In genomic region chr15:93690011-93690410, GRCm38 (mm10) we compare ENCODE assay signal across 13 mouse cellular contexts.
DNase-seq lines count a peak whose midpoint lies in the region; ATAC-seq and TF ChIP-seq lines count a peak whose summit lies in the region.
"Had no signal": no experiment of that assay in that cellular context is flagged by ENCODE, and none has a peak within 500 bp of the region (broad histone marks: within the 10 kb centered on the region; RNA-seq: fewer than 3 reads in every experiment).

No protein-coding gene starts in this region.

- 0 out of 2 replicates have a peak overlapping the region, but pooled peaks have one; percentile 8 for H3K4me2 ChIP-seq in heart, embryonic 13.5 days
- H3K4me2 ChIP-seq: lung, embryonic 15.5 days had no signal

- intact Hi-C loops in heart, postnatal 25 days (cut with DNase I) = no loop called here

- DNase-seq in heart, postnatal 25 days (ENCODE audit: low spot score) = no peak
- DNase-seq in frontal cortex, postnatal 10 days (ENCODE audit: low spot score in 2 of 2) = peak; percentile 33 to 50
- peak; percentile 42 for DNase-seq in layer of hippocampus, adult 9-10 months (ENCODE audit: low spot score)
- DNase-seq in right cerebral cortex, adult 18-20 months = peak; percentile 82
- DNase-seq in kidney, adult 2 months = no peak
- no peak for DNase-seq in retina, postnatal 1 day
- DNase-seq: adrenal gland, adult 8-10 months; thymus, postnatal 36 days had no signal

- no peak overlapping the region for H3K9ac ChIP-seq in heart, embryonic 13.5 days
- H3K9ac ChIP-seq: lung, embryonic 15.5 days had no signal

- H3K4me1 ChIP-seq in heart, embryonic 13.5 days = peaks cover 36% of the 10 kb centered on the region
- H3K4me1 ChIP-seq in kidney, adult 2 months (ENCODE audit: control insufficient read depth, insufficient read depth, low read length) = no peaks in the 10 kb centered on the region
- H3K4me1 ChIP-seq: limb, embryonic 10.5 days had no signal

- 54% methylated on average over 10 of the region's 10 CpGs for WGBS in heart, embryonic 13.5 days
- 82% methylated on average over 10 of the region's 10 CpGs for WGBS in kidney, adult 2 months

- H3K27ac ChIP-seq in heart, embryonic 13.5 days (replicated peaks) = peak overlapping the region; percentile 46; the same call in 1 of the 2 replicates
- no peak overlapping the region for H3K27ac ChIP-seq in kidney, adult 2 months (ENCODE audit: insufficient read depth, low read depth, low read length)
- H3K27ac ChIP-seq: limb, embryonic 10.5 days; lung, embryonic 15.5 days had no signal

- H3K36me3 ChIP-seq in heart, embryonic 13.5 days = no peaks in the 10 kb centered on the region
- no peaks in the 10 kb centered on the region for H3K36me3 ChIP-seq in kidney, adult 2 months (ENCODE audit: control insufficient read depth, insufficient read depth, low read length)
- H3K36me3 ChIP-seq: limb, embryonic 10.5 days; lung, embryonic 15.5 days had no signal

- TF ChIP-seq CTCF in kidney, adult 2 months (conservative IDR thresholded peaks at IDR 0.05; ENCODE audit: insufficient read depth, insufficient read length, low read depth, low read length) = no peak

- no peak for TF ChIP-seq POLR2A in kidney, adult 2 months (IDR thresholded peaks at IDR 0.05; ENCODE audit: low read depth, low read length)

- no peak for ATAC-seq in heart, embryonic 13.5 days (ENCODE audit: extremely low read depth, insufficient number of reproducible peaks, low FRiP score, low TSS enrichment)
- ATAC-seq in megakaryocyte-erythroid progenitor cell, adult 5-6 weeks (replicated peaks; ENCODE audit: low FRiP score, low TSS enrichment, poor library complexity, severe bottlenecking) = no peak
- ATAC-seq: intestine, embryonic 16.5 days had no signal

- no peaks in the 10 kb centered on the region for H3K9me3 ChIP-seq in heart, embryonic 13.5 days
- H3K9me3 ChIP-seq: limb, embryonic 10.5 days; lung, embryonic 15.5 days had no signal

- H3K27me3 ChIP-seq in heart, embryonic 13.5 days (replicated peaks) = no peaks in the 10 kb centered on the region
- no peaks in the 10 kb centered on the region for H3K27me3 ChIP-seq in kidney, adult 2 months (replicated peaks; ENCODE audit: control insufficient read depth, insufficient read depth, low read length)
- H3K27me3 ChIP-seq: lung, embryonic 15.5 days had no signal

- no peak overlapping the region for H3K4me3 ChIP-seq in heart, embryonic 13.5 days
- H3K4me3 ChIP-seq in kidney, adult 2 months (ENCODE audit: insufficient read depth, low read depth, low read length) = no peak overlapping the region
- H3K4me3 ChIP-seq: limb, embryonic 10.5 days; lung, embryonic 15.5 days had no signal

Comparison
In these comparisons a context has a peak if more than half of its experiments do, and no peak if none do; other contexts are left out.
1. DNase-seq: peak in frontal cortex, postnatal 10 days (2 of 2), layer of hippocampus, adult 9-10 months (single experiment) and right cerebral cortex, adult 18-20 months (single experiment); none in heart, postnatal 25 days (single experiment), kidney, adult 2 months (single experiment) and retina, postnatal 1 day (single experiment).